Mouse (Mus musculus): ENCODE data around the gene Traf7.

DNA sequence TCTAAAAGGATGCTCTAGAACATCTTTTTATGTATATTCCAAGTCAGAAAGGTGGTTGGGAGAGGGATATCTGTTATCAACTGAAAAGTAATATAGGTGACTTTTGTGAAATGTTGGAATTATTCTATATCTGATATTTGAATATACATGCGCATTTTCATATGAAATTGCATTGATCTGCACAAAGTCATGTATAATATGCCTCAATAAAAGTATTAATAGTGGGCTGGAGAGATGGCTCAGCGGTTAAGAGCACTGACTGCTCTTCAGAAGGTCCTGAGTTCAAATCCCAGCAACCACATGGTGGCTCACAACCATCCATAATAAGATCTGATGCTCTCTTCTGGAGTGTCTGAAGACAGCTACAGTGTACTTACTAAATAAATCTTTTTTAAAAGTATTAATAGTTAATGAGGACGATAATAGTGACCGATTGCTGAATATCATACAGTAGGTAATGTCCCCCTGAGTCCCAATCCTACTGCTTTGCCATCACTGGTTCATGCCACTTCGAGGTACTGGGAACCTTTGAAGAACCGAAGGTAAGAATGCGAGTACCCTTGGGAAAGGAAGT lies 58.3 kb downstream of the Traf7 start:
- no peak for TF ChIP-seq CTCF (conservative IDR thresholded peaks at IDR 0.05 in 1 of 2, IDR thresholded peaks at IDR 0.05 in 1 of 2; ENCODE audit: low read depth in 2 of 2, low read length in 2 of 2)
- no peak for TF ChIP-seq POLR2A (IDR thresholded peaks at IDR 0.05; ENCODE audit: low read depth, low read length)
- no peak for TF ChIP-seq MAFK (IDR thresholded peaks at IDR 0.05; ENCODE audit: insufficient replicate concordance, low read length)
- no peak for TF ChIP-seq ZKSCAN1 (IDR thresholded peaks at IDR 0.05; ENCODE audit: borderline replicate concordance, low read depth, low read length)
- TF ChIP-seq RAD21 (IDR thresholded peaks at IDR 0.05; ENCODE audit: low read depth, low read length): no peak
- no peak for TF ChIP-seq JUND (conservative IDR thresholded peaks at IDR 0.05; ENCODE audit: low read depth, low read length)
- no peak for TF ChIP-seq RCOR1 (conservative IDR thresholded peaks at IDR 0.05; ENCODE audit: low read depth, low read length)
- TF ChIP-seq ZMIZ1 (IDR thresholded peaks at IDR 0.05; ENCODE audit: low read depth, low read length): no peak
- no peak for TF ChIP-seq ZNF384 (IDR thresholded peaks at IDR 0.05; ENCODE audit: low read depth, low read length)
- no peak for TF ChIP-seq ZC3H11A (IDR thresholded peaks at IDR 0.05; ENCODE audit: low read depth, low read length)
- peak; percentile 96 for TF ChIP-seq TBP (conservative IDR thresholded peaks at IDR 0.05; ENCODE audit: low read depth, low read length)
- TF ChIP-seq CHD1 (IDR thresholded peaks at IDR 0.05; ENCODE audit: low read depth, low read length): no peak
